Mouse (Mus musculus): Measurements from ENCODE around the gene Morn1.
"Not testable (repeated sequence)": the region's sequence is repeated elsewhere in the genome, so short reads cannot be mapped to it uniquely, and the experiment has no call there.

Gene Morn1

GRCm38 (mm10) chr4:155078808-155079207 lies 7.6 kb upstream of the Morn1 start:
- DNase-seq (ENCODE audit: low spot score), result not testable (repeated sequence)

GRCm38 (mm10) chr4:155079666-155080065 lies 6.7 kb upstream of the Morn1 start:
- no peak for DNase-seq (ENCODE audit: low spot score)

DNA sequence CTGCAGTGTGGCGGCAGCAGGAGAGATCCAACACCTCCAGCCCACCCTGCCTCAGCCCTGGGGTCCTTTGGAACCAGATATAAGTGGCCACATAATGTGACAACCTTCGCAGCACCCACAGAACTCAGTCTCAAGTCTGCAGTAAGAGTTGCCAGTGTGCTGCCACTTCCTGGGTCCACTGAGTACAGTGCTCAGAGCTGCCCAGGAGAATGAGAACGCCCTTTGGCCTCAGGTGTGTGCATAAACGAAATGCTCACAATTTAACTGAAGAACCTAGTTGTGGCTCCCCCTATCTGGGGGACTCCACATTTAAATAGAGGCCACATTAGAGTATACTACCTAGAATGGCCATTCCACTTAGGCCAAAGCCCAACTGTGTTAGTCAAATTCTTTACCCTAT lies 2.8 kb upstream of the Morn1 start:
- DNase-seq (ENCODE audit: low spot score), result no peak

- no peak for DNase-seq (ENCODE audit: low spot score)
Observed at GRCm38 (mm10) chr4:155084351-155084750, 2.0 kb upstream of the Morn1 start.

DNA sequence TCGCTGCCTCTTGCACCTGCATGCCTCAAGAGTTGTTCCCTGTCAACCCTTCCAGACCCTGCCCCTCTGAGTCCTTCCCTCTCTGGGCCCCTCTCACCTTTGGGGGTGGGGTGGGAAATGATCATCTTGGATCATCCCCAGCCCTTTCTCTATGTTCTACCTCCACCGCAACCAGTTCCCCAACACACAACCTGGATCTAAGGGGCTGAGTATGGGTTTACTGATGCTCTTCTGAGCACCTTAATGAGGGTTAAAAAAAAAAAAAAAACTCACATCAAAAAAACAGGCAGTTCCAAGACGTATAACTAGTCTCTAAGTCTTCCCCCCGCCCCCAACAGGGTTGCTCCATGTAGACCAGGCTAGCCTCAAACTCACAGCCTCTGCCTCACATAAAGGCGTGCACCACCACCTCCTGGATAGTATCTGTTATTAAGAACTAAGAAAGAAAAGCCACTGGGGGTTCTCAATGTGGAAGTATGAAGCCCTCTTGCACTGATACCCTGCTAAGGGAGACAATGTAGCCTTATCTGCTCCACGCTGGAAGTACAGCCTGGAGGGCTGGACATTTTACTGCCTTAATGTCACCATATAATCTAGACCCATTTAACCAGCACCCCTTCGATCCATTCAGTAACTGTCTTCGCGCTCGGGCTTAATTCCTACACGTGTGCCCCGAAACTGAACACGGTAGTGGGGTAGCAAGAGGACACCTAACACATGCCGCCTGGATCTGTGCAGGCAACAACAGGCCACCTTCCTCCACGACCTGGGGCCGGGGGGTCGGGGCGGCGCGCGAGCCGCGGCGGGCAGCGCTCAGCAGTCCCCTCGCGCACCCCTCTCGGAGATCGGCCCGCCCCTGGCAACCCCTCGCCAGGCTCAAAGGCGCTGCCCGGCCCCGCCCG lies 920 bp upstream of the Morn1 start:
- no peak for DNase-seq (ENCODE audit: low spot score)

GRCm38 (mm10) chr4:155089241-155089640 lies 2.9 kb downstream of the Morn1 start:
- no peak for DNase-seq (ENCODE audit: low spot score)

GRCm38 (mm10) chr4:155090147-155090546 lies 3.8 kb downstream of the Morn1 start:
- DNase-seq (ENCODE audit: low spot score), result no peak

DNA sequence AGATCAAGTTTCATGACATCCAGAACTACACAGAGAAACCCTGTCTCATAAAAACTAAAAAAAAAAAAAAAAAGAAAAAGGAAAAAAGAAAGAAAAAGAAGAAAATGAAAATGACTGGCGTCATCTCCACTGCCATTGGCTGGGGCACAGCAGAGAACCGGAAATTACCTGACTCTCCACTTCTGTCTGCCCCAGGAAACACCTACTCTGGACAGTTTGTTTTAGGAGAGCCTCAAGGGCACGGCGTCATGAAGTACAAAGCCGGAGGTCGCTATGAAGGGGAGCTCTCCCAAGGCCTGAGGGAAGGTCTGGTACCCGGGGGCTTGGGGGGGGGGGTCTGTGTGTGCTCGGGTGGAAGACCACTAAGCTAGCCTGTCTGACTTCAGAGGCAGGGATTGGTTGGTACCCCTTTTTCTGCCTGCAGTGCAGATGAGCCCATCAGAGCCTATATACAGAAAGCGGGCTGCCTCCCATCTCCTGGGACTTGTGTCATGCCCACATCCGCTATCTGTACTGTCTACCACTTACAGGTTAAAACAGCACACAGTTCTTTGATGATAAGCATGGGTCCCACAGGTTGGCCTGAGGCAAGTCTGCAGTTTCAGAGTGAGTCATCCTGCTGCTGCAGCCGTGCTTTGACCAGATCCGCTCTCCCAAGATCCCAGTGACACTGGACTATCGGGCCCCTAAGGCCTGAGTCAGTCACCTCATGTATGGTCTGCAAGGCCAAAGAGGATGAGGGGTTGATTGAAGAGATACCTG lies 4.5 kb downstream of the Morn1 start:
- no peak for DNase-seq (ENCODE audit: low spot score)

GRCm38 (mm10) chr4:155092718-155093430 lies 6.5 kb downstream of the Morn1 start:
- DNase-seq (ENCODE audit: low spot score), result no peak

- DNase-seq (ENCODE audit: low spot score), result no peak
Observed at GRCm38 (mm10) chr4:155093431-155094149, 7.2 kb downstream of the Morn1 start.

GRCm38 (mm10) chr4:155094565-155094964 lies 8.2 kb downstream of the Morn1 start:
- DNase-seq (ENCODE audit: low spot score), result no peak

GRCm38 (mm10) chr4:155095238-155095900 lies 9.0 kb downstream of the Morn1 start:
- peak; percentile 84 for DNase-seq (ENCODE audit: low spot score)

GRCm38 (mm10) chr4:155095967-155096366 lies 9.6 kb downstream of the Morn1 start:
- no peak for DNase-seq (ENCODE audit: low spot score)

- DNase-seq (ENCODE audit: low spot score), result no peak
Observed at GRCm38 (mm10) chr4:155097452-155097851, 11.1 kb downstream of the Morn1 start.

GRCm38 (mm10) chr4:155098572-155098971 lies 12.2 kb downstream of the Morn1 start:
- no peak for DNase-seq (ENCODE audit: low spot score)

GRCm38 (mm10) chr4:155107886-155108285 lies 21.5 kb downstream of the Morn1 start:
- no peak for DNase-seq (ENCODE audit: low spot score)

DNA sequence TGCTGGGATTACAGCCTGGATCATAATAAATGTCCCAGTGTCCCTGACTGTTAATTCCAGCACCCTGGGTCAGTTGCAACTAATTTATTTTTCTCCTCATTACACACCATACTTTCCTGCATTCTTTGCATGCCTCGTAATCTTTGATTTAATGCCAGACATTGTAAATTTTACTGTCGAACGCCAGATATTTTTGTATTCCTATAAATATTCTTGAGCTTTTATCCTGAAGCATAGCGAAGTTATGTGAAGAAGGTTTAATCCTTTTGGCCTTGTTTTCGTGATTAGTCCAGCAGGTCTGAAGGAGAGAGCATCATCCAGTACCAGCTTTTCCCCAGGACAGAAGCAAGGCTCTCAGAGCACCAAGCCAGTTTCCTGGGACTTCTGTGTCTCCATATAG lies 23.1 kb downstream of the Morn1 start:
- no peak for DNase-seq (ENCODE audit: low spot score)

GRCm38 (mm10) chr4:155113766-155114410 lies 27.5 kb downstream of the Morn1 start:
- no peak for DNase-seq (ENCODE audit: low spot score)

GRCm38 (mm10) chr4:155116607-155117006 lies 30.2 kb downstream of the Morn1 start:
- no peak for DNase-seq (ENCODE audit: low spot score)

GRCm38 (mm10) chr4:155117396-155117978 lies 31.1 kb downstream of the Morn1 start:
- DNase-seq (ENCODE audit: low spot score), result no peak

Measured in left cerebral cortex, adult 11 months (tissue).